Mouse (Mus musculus) neural tube, embryonic 14.5 days (tissue): Measurements from ENCODE around the gene Zfp345. TPM values are rescaled to one million over a fixed set of nuclear protein-coding genes. Genes with fewer than 3 reads are reported as not detected.
"Not testable (repeated sequence)": the region's sequence is repeated elsewhere in the genome, so short reads cannot be mapped to it uniquely, and the experiment has no call there.

Experiments used
- ATAC-seq: fragments of 200-750 bp; cut with Nextera tagmentation; 2 replicates; pipeline ENCODE4 v1.8.0; 2017; ENCODE audit warnings: low read depth, mild to moderate bottlenecking, moderate TSS enrichment, moderate library complexity
- H3K27ac ChIP-seq: fragments of 300-500 bp; sonication (generic); 2 replicates; pipeline ENCODE4 v1.5.1; 2014; ENCODE audit warnings: low read depth, mild to moderate bottlenecking, control low read depth, low read length, moderate library complexity, mixed read lengths
- H3K27me3 ChIP-seq: fragments of 300-500 bp; sonication (generic); 2 replicates; pipeline ENCODE4 v1.6.1; 2014; ENCODE audit warnings: low read length; ENCODE audit not compliant: control insufficient read depth, insufficient read depth
- H3K36me3 ChIP-seq: fragments of 300-500 bp; sonication (generic); 2 replicates; pipeline ENCODE4 v1.6.1; 2014; ENCODE audit warnings: low read length, mixed read lengths; ENCODE audit not compliant: control insufficient read depth, insufficient read depth
- H3K4me1 ChIP-seq: fragments of 300-500 bp; sonication (generic); 2 replicates; pipeline ENCODE4 v1.6.1; 2014; ENCODE audit warnings: low read length; ENCODE audit not compliant: control insufficient read depth, insufficient read depth
- H3K4me2 ChIP-seq: fragments of 300-500 bp; sonication (generic); 2 replicates; pipeline ENCODE4 v1.6.1; 2014; ENCODE audit warnings: mild to moderate bottlenecking, low read depth, low read length, control low read depth
- H3K4me3 ChIP-seq: fragments of 300-500 bp; sonication (generic); 2 replicates; pipeline ENCODE4 v1.5.1; 2014; ENCODE audit warnings: low read depth, low read length, control low read depth, mixed read lengths
- H3K9ac ChIP-seq: fragments of 300-500 bp; sonication (generic); replicated peaks from 2 replicates; pipeline ENCODE4 v1.6.1; 2014; ENCODE audit warnings: low read depth, mild to moderate bottlenecking, control low read depth, low read length, mixed read lengths
- H3K9me3 ChIP-seq: fragments of 300-500 bp; sonication (generic); 2 replicates; pipeline ENCODE4 v1.6.1; 2016; ENCODE audit warnings: low read length; ENCODE audit not compliant: control insufficient read depth
- WGBS: fragments of 180-500 bp; shearing (Covaris S2); extraction: QIAGEN DNeasy Blood & Tissue Kit; methylation state at CpG from one replicate; pipeline ENCODE4 v1.1.7; 2014; 5-methylcytosine and 5-hydroxymethylcytosine counted together
- polyA plus RNA-seq: library from polyadenylated mRNA; unstranded; fragments of >200 nt; fragmentation: Nextera tagmentation; extraction: Ambion mirVana; gene quantifications from 2 replicates; pipeline ENCODE4 v1.2.1, GENCODE M21; 2014

The Zfp345 gene
- 0.15 TPM in 1 of 2 replicates, not detected in the other for polyA plus RNA-seq

GRCm38 (mm10) chr2:150484939-150485778 lies at the start of gene Zfp345:
Gene Zfp345 (minus strand): TSS chr2:150485091.
- not testable (repeated sequence) for H3K27ac ChIP-seq, H3K9me3 ChIP-seq, H3K9ac ChIP-seq, H3K36me3 ChIP-seq, H3K4me1 ChIP-seq, ATAC-seq, H3K4me3 ChIP-seq, H3K4me2 ChIP-seq, H3K27me3 ChIP-seq
- 79% methylated on average over 8 of the region's 8 CpGs for WGBS

DNA sequence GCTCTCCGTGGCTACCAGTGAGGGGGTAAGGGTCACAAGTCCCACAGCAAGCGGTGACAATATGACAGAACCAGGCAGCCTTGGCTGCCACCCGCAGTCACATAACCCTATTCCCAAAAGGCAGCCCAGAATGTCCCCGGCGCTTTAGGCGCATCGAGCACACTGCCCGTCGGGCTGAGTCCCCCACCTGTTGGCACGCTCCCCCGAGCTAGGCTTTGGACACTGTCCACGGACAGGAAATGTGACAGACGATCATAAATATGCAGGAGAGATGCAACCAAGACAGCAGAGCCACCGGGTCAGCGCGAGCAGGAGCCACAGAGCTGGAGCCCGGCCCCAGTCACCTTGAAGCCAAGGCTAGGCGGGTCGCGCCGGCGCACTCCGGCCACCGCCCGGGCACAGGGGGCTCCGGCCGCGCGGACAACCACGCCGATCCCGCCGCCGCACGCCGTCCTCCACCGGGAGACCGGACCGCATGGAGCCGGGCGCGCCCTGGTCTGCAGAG lies 40.9 kb upstream of the Zfp345 start:
- Histone ChIP-seq H3K4me2 (peak overlapping the region; percentile 71), H3K27ac (no peak overlapping the region), H3K4me3 (peak overlapping the region; percentile 36), H3K4me1 (no peaks in the 10 kb centered on the region), H3K9ac (peak overlapping the region; percentile 42), H3K27me3 (peaks cover 3% of the 10 kb centered on the region; the same call in 1 of the 2 replicates), H3K9me3 (no peaks in the 10 kb centered on the region), H3K36me3 (no peaks in the 10 kb centered on the region)
- ATAC-seq, result peak; percentile 71; the same call in 1 of the 2 replicates
- WGBS, result 3% methylated on average over 42 of the region's 42 CpGs

DNA sequence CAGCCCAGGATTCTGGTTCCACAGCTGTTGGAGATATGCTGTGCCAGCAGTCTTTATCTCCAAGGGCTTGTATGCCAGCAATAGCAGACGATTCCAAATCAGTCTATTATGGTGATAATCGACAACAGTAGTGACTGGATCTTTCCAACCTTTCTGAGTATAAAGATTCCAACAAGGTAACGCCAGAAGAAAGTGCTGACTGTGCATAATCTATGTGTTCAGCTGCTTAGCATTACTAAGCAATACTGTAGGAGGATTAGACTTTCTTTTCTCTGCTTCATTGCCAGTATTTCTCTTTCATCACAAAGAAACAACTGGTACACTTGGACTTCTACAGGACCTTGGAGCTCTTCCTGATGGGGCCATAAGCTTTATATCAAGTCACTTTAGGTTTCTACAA lies 27.9 kb upstream of the Zfp345 start:
- ATAC-seq, result no peak
- no peaks in the 10 kb centered on the region for H3K27me3 ChIP-seq
- no peak overlapping the region for H3K27ac ChIP-seq

DNA sequence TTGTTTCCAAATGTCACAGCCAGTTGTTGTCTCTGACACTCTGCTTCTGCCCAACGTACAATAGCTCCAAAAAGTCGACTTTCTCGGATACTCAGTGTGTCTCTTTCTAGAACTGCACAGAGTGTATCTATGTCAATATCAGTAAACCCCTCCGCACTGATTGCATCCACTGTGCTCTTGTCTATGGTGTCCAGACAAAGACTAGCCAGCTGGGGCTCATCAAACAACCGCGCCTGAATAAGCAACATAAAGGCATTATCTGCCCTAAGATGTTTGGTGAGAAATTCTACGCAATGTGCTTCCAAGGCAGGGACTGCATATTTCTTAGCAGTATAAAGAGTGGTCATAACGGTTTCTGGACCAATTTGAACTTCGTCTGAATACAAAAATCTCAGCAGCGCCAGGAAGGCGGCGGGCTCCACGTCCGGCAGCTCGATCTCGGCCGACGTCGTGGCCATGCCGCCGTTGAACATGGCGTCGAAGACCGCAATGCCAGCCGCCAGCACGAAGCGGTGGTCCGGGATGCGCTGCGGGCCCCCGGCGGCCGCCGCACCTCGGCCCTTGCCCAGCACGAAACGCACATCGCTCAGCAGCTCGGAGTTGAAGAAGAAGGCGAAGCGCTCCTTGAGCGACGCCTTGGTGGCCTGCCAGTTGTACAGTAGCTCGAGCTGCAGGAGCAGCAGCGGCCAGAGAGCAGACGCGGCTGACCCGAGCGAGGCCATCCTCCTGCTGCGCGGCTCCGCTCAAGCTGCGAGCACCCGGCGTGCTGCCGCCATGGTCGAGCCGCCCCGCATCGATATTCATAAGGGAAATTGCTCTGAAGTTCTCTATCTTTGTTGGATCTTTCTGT lies 15.5 kb upstream of the Zfp345 start:
- 41% methylated on average over 60 of the region's 60 CpGs for WGBS
- not testable (repeated sequence) for H3K27ac ChIP-seq, H3K9me3 ChIP-seq, ATAC-seq, H3K9ac ChIP-seq, H3K27me3 ChIP-seq, H3K4me1 ChIP-seq, H3K36me3 ChIP-seq
- peak overlapping the region; percentile 34 for H3K4me2 ChIP-seq
- peak overlapping the region; percentile 22; the same call in 1 of the 2 replicates for H3K4me3 ChIP-seq

More for the DNA sequence above, 27.9 kb upstream of the Zfp345 start:
- WGBS, result 82% methylated on average over 3 of the region's 3 CpGs
- Histone ChIP-seq H3K4me2 (no peak overlapping the region), H3K36me3 (no peaks in the 10 kb centered on the region), H3K9ac (no peak overlapping the region), H3K4me1 (no peaks in the 10 kb centered on the region), H3K4me3 (no peak overlapping the region), H3K9me3 (no peaks in the 10 kb centered on the region)

- no peaks in the 10 kb centered on the region for H3K4me1 ChIP-seq
- H3K27me3 ChIP-seq, result no peaks in the 10 kb centered on the region
- H3K27ac ChIP-seq, result no peak overlapping the region
- no peak overlapping the region for H3K4me2 ChIP-seq
- H3K36me3 ChIP-seq, result no peaks in the 10 kb centered on the region
- no peak overlapping the region for H3K4me3 ChIP-seq
- WGBS, result 60% methylated on average over 2 of the region's 2 CpGs
- no peaks in the 10 kb centered on the region for H3K9me3 ChIP-seq
- ATAC-seq, result no peak
- H3K9ac ChIP-seq, result no peak overlapping the region
Observed at GRCm38 (mm10) chr2:150493031-150493430, 8.1 kb upstream of the Zfp345 start.

GRCm38 (mm10) chr2:150451180-150451919 lies 33.5 kb downstream of the Zfp345 start, which contains the start of gene Zfp442:
Gene Zfp442 (minus strand): TSS chr2:150451486.
- H3K27ac ChIP-seq, H3K27me3 ChIP-seq, H3K4me1 ChIP-seq, H3K36me3 ChIP-seq, H3K9me3 ChIP-seq, H3K9ac ChIP-seq: not testable (repeated sequence)
- Histone ChIP-seq H3K4me3 (peak within 1 kb of the TSS; percentile 39), H3K4me2 (peak within 1 kb of the TSS; percentile 45)
- ATAC-seq, result peak; percentile 100
- WGBS, result 1% methylated on average over 18 of the region's 18 CpGs

- H3K9ac ChIP-seq, H3K4me1 ChIP-seq, H3K4me3 ChIP-seq, H3K4me2 ChIP-seq, H3K9me3 ChIP-seq, ATAC-seq, H3K36me3 ChIP-seq, H3K27ac ChIP-seq, H3K27me3 ChIP-seq: not testable (repeated sequence)
- WGBS, result 93% methylated on average over 1 of the region's 1 CpGs
Observed at GRCm38 (mm10) chr2:150439084-150439483, 45.8 kb downstream of the Zfp345 start.
